Mouse (Mus musculus): ENCODE results near the gene Metap1. TPM values are rescaled to one million over a fixed set of nuclear protein-coding genes. Genes with fewer than 3 reads are reported as not detected.

The Metap1 gene
- total RNA-seq, 1 experiment from 2014 or later, result 56.8 TPM

GRCm38 (mm10) chr3:138409585-138409984 lies 79.7 kb downstream of the Metap1 start:
- no peak for ATAC-seq (ENCODE audit: extremely low read depth, insufficient number of reproducible peaks, low FRiP score, poor library complexity, severe bottlenecking)

Other genes with a start within 250 kb of the Metap1 start
- gene Adh1, start 228.5 kb downstream of the Metap1 start, total RNA-seq (2017), result 0.93 TPM in 1 of 2 replicates, not detected in the other
- 0.37 and 0.81 TPM in 2 replicates for gene Adh6a, start 176.2 kb downstream of the Metap1 start, total RNA-seq (2017)
- not detected in 2 replicates for gene Adh6b, start 147.7 kb downstream of the Metap1 start, total RNA-seq (2017)
- not detected in 2 replicates for gene Adh4, start 74.0 kb downstream of the Metap1 start, total RNA-seq (2017)
- 69.0 and 70.9 TPM in 2 replicates for gene Adh5, start 46.4 kb downstream of the Metap1 start, total RNA-seq (2017)
- 66.1 and 71.6 TPM in 2 replicates for gene Eif4e, start 36.7 kb upstream of the Metap1 start, total RNA-seq (2017)